Mouse (Mus musculus): Measurements from ENCODE around the gene Tm9sf2.

DNA sequence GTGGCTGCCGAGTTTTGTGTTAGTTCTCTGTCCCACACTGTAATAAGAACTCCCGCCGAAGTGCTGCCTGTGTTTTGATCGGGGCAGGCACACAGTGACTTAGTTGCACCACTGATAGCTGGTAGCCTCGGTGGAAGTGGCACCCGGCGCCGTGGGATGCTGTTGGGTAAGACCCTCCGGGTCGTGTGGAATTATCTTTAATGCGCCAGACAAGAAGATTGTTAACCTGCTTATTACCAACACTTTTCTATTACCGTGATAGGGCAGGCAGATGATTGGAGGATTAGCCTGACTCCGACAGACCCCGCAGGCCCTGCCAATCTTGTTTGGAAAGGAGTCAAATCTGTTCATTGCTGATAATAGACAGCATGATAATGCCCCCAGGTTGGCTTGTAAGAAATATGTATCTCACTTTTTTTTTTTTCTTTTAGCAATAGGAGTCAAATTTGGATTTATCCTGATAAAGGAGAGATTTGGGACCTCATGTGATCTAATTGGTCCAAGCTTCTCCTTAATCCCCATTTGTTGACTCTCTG is 69.5 kb downstream of the Tm9sf2 start:
- TF ChIP-seq POLR2A (IDR thresholded peaks at IDR 0.05; ENCODE audit: insufficient read length, low read depth) (no peak), USF1 (IDR thresholded peaks at IDR 0.05; ENCODE audit: low read depth) (no peak), MAX (IDR thresholded peaks at IDR 0.05; ENCODE audit: low read depth) (no peak)

All from myocyte (in vitro differentiated cells).